Mouse (Mus musculus) right cerebral cortex, postnatal 36 days (tissue): Measurements from ENCODE around the gene Ric1.

Experiments
- DNase-seq, 2 experiments: peaks; one replicate each; pipeline ENCODE4 v3.0.0; 2022; ENCODE audit warnings: low spot score in 2 of 2, mixed read lengths in 1 of 2

Ric1 gene

GRCm38 (mm10) chr19:29521637-29522435 lies at the start of gene Ric1:
Gene Ric1 (plus strand): TSS chr19:29522282.
- DNase-seq = peak; percentile 76 to 77

- DNase-seq = no peak
These were observed 49.7 kb upstream of the Ric1 start for GRCm38 (mm10) chr19:29472424-29472823.

DNA sequence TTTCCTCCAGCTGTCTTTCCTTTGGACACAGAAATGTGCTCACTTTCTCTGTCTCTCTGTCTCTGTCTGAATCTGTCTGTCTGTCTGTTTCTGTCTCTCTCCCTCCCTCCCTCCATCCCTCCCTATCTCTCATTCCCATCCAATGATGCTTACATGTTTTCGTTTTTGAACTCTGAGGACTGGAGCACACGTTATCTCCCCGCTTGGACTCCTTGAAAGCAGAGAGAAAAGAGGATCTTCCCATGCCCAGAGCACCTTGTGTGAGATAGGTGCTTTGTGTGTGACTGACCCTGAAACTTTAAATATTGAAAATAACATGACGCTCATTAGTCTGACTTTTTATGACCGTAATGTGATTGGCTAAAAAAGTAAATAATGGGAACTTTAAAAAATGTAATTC lies 49.1 kb upstream of the Ric1 start:
- DNase-seq = no peak

DNA sequence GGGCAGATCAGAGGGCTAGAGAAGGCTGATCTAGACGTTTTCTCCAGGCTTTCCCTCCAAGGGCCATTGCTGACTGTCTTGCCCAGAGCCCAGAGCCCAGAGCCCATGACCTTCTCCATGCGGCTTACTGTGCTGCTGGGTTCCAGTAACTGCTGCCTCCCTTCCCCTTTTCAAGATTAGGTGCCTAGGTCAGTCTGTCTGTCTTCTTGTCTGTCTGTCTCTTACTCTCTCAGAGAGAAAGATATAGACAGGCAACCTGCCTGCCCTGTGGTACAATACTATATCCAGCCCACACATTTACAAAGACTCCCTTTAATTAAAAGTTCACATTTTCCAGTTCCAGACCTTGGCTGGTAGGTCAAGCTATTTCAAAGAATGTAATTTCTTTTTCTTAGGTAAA lies 47.3 kb upstream of the Ric1 start:
- DNase-seq = no peak

DNA sequence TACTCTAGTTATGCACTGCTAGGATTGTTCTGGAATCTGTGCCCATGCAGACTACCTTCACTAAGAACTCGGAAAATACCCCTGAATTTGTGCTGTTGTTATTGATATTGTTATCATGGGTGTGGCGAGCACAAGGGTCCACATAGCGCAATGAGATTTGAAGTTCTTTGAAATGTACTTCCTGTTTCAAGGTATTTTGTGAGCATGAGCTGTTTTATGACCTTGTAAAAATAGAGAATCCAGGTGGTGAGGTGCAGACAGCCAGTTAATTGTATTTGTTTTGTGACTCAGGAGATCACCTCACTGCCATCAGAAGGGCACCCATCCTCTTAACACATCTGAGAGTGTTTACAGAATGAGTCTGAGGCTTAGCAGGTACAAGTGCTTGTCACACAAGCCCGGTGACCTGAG lies 46.9 kb upstream of the Ric1 start:
- no peak for DNase-seq

- DNase-seq = no peak
These were observed 43.5 kb upstream of the Ric1 start for GRCm38 (mm10) chr19:29478598-29478997.

GRCm38 (mm10) chr19:29481578-29481977 lies 40.5 kb upstream of the Ric1 start:
- no peak for DNase-seq

DNA sequence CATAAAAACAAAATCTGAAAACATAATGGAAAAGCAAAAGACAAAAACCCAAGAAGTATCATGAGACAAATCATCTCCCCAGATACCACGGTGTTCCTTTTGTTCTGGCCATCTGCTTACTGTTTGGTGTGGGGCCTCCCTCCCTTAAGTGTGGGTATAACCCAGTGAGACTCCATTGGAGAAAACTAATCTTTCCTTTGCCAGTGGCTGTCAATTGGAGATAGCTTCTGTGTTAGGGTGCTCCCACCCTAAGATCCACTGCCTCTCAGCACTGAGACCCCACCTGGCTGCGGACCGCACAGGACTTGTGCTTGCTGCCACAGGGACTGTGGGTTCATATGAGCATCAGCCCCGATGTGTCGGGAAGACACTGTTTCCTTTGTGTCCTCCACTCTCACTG lies 39.9 kb upstream of the Ric1 start:
- DNase-seq = no peak

DNA sequence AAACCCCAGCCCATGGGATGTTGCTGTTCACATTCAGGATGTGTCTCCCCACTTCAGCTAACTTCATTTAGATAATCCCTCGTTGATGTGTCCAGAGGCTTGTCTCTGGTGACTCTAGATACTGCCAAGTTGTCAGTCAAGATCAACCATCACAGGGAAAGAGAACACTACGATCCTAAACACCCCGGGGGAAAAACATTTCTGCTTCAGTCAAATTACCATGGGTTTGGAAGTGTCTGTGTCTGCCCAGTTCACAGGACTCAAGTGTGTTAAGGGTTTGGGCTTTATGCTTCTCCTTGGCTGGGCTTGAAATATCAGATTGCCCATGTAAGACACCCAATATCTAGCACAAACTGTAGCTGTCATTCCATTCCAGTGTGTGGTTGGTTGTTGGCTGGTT lies 39.4 kb upstream of the Ric1 start:
- DNase-seq = no peak

- no peak for DNase-seq
These were observed 38.7 kb upstream of the Ric1 start for GRCm38 (mm10) chr19:29483386-29483785.

DNA sequence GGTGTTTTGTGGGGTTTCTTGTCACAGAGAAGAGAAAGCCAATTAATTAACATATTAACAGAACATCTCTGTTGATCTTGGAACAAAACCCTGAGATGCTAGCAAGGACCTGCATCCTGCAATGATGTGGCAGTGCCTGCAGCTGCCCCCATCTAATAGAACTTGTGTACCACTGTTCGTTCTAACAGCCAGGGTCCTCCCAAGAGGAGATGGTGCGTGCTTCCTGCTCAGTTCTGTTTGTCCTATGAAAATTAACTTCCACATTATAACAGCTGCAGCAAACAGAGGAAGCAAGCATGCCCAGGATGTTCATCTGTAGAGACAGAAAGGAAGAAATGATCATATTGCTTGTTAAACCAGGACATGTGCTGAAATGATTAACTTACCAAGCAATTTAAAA lies 37.5 kb upstream of the Ric1 start:
- no peak for DNase-seq

DNA sequence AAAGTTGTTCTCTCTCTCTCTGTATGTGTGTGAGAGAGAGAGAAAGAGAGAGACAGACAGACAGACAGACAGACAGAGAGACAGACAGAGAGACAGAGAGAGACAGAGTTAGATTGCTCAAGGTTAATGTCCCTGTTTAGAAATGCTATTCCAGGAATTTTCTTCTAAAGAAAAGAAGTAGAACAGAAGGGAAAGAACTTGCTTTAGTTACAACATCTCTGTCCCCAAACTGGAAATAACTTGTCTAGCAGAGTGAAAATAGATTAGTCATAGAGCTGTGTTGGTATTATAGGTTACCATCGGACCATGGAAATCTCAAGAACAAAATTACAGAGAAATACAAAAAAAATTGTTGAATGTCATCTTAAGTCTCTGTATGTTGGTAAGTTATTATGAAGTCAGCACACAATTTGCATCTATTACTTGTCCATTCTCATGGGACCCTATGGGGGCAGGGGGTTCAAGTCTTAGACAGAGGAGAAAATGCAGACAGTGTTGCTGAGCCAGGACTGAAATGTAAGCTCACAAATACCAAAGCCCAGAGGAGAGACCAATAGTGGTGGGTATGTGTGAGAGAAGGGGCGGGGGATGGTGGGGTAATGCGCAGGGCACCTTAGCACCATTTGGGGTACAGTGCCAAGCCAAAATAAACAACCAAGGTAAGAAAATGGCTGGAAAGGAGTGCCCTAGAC lies 36.7 kb upstream of the Ric1 start:
- DNase-seq = no peak

- DNase-seq = no peak
These were observed 35.4 kb upstream of the Ric1 start for GRCm38 (mm10) chr19:29486545-29487206.

- DNase-seq = no peak
These were observed 34.6 kb upstream of the Ric1 start for GRCm38 (mm10) chr19:29487326-29488072.

GRCm38 (mm10) chr19:29488073-29488390 lies 34.0 kb upstream of the Ric1 start:
- no peak for DNase-seq

DNA sequence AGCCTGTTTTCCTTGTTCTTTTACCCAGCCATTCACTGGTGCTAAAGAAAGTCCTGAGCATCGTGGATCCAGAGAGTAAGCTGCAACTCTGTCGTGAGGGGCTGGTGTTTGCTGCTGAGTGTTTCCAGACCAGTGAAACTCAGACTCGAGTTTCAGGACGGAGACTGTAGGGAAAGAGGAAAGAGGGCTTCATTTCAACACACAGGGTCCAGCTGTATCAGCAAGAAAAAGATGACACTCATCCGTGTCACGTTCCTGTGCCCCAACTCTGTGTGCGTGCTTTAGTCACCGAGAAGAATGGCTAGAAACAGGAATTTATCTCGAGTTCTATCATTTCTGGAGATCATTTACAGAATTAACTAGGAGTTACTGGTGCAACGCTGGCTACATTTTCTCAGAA lies 33.7 kb upstream of the Ric1 start:
- DNase-seq = no peak

DNA sequence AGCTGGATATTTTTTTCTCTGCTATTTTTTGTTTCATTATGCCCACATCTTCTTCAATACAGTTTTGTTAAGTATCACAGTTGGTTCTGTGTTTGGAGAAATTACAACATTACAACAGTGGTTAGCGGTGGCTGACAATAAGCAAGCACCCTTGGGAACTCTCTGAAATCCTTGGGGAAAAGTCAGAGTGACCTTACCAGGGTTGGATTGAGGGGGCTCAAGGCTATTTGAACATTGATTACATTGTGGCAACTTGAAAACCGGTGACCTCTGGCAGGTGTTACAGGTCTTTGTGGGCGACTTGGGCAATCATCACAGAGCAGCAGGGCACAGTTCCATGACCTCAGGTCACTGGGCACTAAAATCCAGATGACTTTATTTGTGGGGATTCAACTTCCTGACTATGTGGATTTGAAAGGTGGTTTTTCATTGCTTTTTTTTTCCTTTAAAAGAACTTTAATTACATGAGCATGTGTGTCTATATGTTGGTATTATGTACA lies 32.2 kb upstream of the Ric1 start:
- no peak for DNase-seq

GRCm38 (mm10) chr19:29491467-29491866 lies 30.6 kb upstream of the Ric1 start:
- no peak for DNase-seq

- DNase-seq = no peak
These were observed 27.6 kb upstream of the Ric1 start for GRCm38 (mm10) chr19:29494454-29494853.

DNA sequence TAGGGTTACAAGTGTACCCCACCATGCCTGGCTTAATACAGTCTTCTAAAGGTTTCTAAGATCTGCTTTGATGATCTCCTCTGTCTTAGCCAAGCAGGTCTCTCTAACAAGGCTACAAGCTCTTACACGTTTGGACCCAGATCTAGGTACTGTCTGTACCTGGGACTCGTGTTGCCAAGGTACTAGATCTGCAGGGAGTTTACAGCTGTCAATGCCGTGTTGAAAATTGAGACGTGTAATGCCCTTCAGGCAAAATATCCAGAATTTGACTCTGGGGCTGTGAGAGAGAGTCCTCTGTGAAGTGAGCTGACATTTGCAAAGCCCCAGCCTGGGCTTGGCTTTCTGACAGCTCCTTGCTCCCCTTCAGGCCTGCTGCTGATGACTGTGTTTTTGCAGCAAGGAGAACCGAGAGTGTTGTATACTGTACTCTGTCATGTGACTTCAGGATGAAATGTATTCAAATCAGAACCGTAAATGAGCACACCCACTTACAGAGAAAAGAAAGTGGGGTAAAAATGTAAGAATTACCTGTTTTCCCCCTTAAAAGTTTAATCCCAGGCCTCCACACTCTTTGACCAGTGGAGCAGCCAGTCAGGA lies 26.0 kb upstream of the Ric1 start:
- DNase-seq = no peak

- no peak for DNase-seq
These were observed 25.1 kb upstream of the Ric1 start for GRCm38 (mm10) chr19:29496786-29497557.
